Mouse (Mus musculus): ENCODE results near the gene Ace. TPM values are rescaled to one million over a fixed set of nuclear protein-coding genes. Genes with fewer than 3 reads are reported as not detected.

The Ace gene
- polyA plus RNA-seq, 1 experiment: not detected

DNA sequence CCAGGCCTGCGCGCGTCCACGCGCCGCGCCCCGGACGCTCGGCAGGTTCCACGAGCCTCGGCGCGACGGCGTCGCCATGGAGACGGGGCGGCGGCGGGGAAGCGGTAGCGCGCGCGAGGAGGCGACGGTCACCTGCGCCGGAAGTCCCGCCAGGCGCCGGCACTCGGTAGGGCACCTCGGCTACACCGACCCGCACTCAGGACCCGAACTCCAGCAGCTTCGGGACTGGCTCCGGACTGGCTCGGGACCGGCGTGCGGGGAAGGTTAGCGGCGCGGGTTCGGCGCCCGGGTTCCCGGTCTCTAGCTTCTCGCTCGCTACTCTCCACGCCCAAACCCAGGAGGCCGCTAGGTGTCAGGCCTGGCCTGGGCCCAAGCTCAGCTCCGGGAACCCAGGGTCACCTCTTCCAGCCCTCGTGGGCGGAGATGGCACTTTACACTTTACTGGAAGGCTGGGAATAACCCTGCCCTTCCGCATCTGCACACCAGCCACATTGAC lies 23.6 kb upstream of the Ace start:
- Histone ChIP-seq H3K27me3 (ENCODE audit: control insufficient read depth) (peaks cover 34% of the 10 kb centered on the region), H3K4me3 (replicated peaks) (peak overlapping the region; percentile 64)

DNA sequence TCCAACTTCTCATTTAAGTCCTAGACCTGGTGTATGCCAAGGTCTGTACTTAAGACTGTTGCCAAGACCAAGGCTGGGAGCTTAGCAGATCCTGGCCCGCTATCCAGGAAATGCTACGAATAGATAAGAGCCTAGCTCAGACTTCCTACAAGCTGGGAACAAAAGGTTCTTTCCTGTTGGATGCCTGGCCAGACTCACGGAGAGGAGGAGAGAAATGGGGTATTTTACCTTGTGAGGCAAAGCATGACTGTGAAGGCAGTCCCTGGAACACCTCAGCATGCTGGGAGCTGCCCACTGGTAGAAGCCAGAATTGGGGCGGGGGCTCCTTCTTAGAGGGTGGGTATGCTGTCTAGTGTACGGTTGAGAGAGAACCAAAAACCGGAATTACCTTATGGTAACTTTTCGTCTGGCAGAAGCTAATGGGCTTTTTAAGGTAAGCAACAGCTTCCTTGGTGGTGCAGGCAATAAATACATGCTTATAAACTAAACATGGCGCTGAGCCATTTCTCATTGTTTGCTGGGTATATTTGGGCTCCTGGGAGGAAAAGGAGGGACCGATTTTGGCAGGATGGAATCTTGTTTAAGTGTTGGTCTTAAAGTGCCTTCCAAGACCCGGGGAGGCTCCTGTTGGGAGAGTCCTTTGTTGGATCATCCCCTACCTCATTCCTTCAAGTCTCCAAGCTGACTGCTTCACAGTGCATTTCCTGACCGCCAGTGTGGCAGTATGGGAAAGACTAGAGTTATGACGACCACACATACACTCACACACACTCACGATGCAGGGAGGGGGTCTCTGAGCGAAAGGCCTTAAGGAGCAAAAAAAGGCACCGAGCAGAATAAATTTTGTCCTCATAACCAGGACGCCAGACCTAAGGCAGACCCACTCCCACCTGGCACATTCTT lies 22.7 kb upstream of the Ace start:
- Histone ChIP-seq H3K27me3 (ENCODE audit: control insufficient read depth) (peaks cover 34% of the 10 kb centered on the region), H3K4me1 (ENCODE audit: control insufficient read depth) (peaks cover 13% of the 10 kb centered on the region), H3K4me3 (replicated peaks) (no peak overlapping the region), H3K36me3 (ENCODE audit: control insufficient read depth) (no peaks in the 10 kb centered on the region), H3K9me3 (ENCODE audit: control insufficient read depth, low read length) (no peaks in the 10 kb centered on the region)
- no peak for TF ChIP-seq GATA1 (IDR thresholded peaks at IDR 0.05; ENCODE audit: low read length)
- no peak for TF ChIP-seq TAL1 (IDR thresholded peaks at IDR 0.05; ENCODE audit: low read length)

More for the DNA sequence above, 23.6 kb upstream of the Ace start:
- TF ChIP-seq TAL1 (IDR thresholded peaks at IDR 0.05; ENCODE audit: low read length) (no peak), GATA1 (IDR thresholded peaks at IDR 0.05; ENCODE audit: low read length) (no peak)
- peaks cover 13% of the 10 kb centered on the region for H3K4me1 ChIP-seq (ENCODE audit: control insufficient read depth)
- H3K36me3 ChIP-seq (ENCODE audit: control insufficient read depth): no peaks in the 10 kb centered on the region
- no peaks in the 10 kb centered on the region for H3K9me3 ChIP-seq (ENCODE audit: control insufficient read depth, low read length)

DNA sequence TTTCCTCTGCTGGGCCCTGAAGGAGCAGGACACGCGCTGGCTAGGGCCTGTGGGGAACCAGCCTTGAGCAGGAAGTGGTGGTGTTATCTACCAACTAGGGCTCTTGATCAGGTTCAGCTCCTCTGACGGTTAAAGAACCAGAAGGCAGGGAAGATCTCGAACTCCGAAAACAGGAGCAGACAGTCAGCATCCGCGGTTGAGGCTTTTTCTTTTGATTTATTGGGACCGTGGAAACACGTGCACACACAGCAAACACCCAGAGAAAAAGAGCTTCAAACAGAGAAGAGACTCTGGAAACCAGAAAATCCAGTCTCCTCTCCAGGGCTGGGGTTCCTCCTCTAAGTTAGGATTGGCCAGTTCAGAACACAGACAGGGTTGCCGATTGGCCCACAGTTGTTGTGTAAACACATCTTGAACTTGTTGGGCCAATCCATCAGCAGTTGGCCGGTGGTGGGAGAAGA lies 21.0 kb upstream of the Ace start:
- Histone ChIP-seq H3K4me3 (replicated peaks) (no peak overlapping the region), H3K4me1 (ENCODE audit: control insufficient read depth) (peaks cover 13% of the 10 kb centered on the region), H3K36me3 (ENCODE audit: control insufficient read depth) (no peaks in the 10 kb centered on the region), H3K27me3 (ENCODE audit: control insufficient read depth) (peaks cover 34% of the 10 kb centered on the region), H3K9me3 (ENCODE audit: control insufficient read depth, low read length) (no peaks in the 10 kb centered on the region)
- TF ChIP-seq GATA1 (IDR thresholded peaks at IDR 0.05; ENCODE audit: low read length): no peak

DNA sequence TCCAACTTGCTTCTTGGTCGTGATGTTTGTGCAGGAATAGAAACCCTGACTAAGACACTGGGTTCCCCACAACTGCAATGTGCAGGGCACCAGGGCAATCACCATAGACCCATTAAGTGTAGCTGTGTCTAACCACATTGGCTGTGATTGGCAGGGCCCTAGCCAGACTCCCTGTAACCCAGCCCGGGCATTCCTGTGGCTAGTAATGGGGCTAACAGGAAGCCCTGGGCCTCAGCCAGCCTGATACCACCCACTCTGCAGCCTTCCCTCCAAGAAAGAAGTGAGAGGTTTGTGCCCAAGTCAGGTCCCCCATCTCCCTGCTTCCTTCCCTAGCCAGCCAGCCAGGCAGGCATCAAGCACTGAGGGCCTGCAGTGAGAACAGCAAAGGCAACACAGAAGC lies 19.5 kb upstream of the Ace start:
- H3K9me3 ChIP-seq (ENCODE audit: control insufficient read depth, low read length): no peaks in the 10 kb centered on the region
- H3K27me3 ChIP-seq (ENCODE audit: control insufficient read depth): peaks cover 20% of the 10 kb centered on the region
- peaks cover 13% of the 10 kb centered on the region for H3K4me1 ChIP-seq (ENCODE audit: control insufficient read depth)
- no peaks in the 10 kb centered on the region for H3K36me3 ChIP-seq (ENCODE audit: control insufficient read depth)
- no peak overlapping the region for H3K4me3 ChIP-seq (replicated peaks)
- no peak for TF ChIP-seq TAL1 (IDR thresholded peaks at IDR 0.05; ENCODE audit: low read length)
- no peak for TF ChIP-seq GATA1 (IDR thresholded peaks at IDR 0.05; ENCODE audit: low read length)

DNA sequence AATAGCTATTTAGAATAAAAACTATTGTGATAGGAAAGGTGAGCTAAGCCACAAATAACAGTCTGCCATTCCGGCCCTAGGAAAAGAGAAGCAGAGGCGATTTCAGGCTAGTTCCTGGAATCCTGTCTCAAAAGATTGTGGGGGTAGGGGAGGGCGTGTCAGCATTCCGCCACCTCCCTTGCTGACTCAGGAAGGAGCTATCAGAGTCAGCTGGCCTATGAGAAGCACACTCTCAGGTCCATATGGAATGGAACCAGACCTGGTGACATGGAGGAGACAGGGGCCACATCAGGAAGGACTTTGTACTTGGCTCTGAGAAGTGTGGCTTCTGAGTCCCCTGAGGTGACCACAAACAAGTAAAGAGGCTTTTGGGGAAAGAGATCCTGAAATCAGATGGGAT lies 17.2 kb upstream of the Ace start:
- no peaks in the 10 kb centered on the region; the same call in 1 of the 2 replicates for H3K27me3 ChIP-seq (ENCODE audit: control insufficient read depth)
- no peaks in the 10 kb centered on the region; the same call in 1 of the 2 replicates for H3K4me1 ChIP-seq (ENCODE audit: control insufficient read depth)

DNA sequence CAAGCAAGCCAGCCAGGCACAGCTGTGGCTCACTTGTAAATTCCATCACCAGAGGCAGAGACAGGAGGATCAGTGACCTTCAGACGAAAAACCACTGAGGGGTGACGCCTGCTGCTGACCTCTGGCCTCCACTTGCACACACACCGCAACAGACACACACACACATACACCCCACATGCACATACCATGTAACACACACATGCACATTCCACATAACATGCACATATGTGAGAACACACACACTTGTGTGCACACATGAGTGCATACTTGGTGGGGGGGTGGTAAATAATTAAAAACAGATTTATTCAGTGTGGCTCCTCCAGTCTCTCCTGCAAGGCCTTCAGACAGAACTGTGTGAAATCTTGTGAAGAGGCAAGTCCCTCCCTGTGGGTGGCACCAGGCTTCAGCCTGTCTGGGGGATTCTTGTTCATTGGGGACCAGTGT lies 16.1 kb upstream of the Ace start:
- no peaks in the 10 kb centered on the region for H3K36me3 ChIP-seq (ENCODE audit: control insufficient read depth)
- TF ChIP-seq TAL1 (IDR thresholded peaks at IDR 0.05; ENCODE audit: low read length) (no peak), GATA1 (IDR thresholded peaks at IDR 0.05; ENCODE audit: low read length) (no peak)

More for the DNA sequence above, 17.2 kb upstream of the Ace start:
- Histone ChIP-seq H3K36me3 (ENCODE audit: control insufficient read depth) (no peaks in the 10 kb centered on the region), H3K9me3 (ENCODE audit: control insufficient read depth, low read length) (no peaks in the 10 kb centered on the region), H3K4me3 (replicated peaks) (no peak overlapping the region)
- TF ChIP-seq TAL1 (IDR thresholded peaks at IDR 0.05; ENCODE audit: low read length) (no peak), GATA1 (IDR thresholded peaks at IDR 0.05; ENCODE audit: low read length) (no peak)

DNA sequence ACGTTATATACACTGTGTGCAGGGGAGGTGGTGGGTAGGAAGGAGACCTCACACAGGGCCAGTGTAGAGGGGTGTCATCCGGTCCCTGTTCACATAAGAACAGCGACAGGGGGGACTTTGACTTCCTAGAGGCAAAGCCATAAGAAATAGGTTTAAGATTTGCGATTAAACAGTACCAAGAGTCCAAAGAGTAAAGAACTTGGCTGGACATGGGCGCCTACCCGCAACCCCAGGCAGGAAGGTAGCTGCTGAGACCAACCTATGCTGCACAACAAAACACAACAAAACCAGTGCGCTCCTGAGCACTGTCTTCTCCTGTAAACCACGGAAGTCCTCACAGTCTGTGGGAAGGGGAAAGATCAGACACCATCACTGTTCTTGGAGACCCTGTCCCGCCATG lies 15.6 kb upstream of the Ace start:
- H3K27me3 ChIP-seq (ENCODE audit: control insufficient read depth): no peaks in the 10 kb centered on the region; the same call in 1 of the 2 replicates
- H3K4me1 ChIP-seq (ENCODE audit: control insufficient read depth): no peaks in the 10 kb centered on the region
- no peak overlapping the region for H3K4me3 ChIP-seq (replicated peaks)

More for the DNA sequence above, 16.1 kb upstream of the Ace start:
- Histone ChIP-seq H3K9me3 (ENCODE audit: control insufficient read depth, low read length) (no peaks in the 10 kb centered on the region), H3K27me3 (ENCODE audit: control insufficient read depth) (no peaks in the 10 kb centered on the region; the same call in 1 of the 2 replicates), H3K4me1 (ENCODE audit: control insufficient read depth) (no peaks in the 10 kb centered on the region), H3K4me3 (replicated peaks) (no peak overlapping the region)

DNA sequence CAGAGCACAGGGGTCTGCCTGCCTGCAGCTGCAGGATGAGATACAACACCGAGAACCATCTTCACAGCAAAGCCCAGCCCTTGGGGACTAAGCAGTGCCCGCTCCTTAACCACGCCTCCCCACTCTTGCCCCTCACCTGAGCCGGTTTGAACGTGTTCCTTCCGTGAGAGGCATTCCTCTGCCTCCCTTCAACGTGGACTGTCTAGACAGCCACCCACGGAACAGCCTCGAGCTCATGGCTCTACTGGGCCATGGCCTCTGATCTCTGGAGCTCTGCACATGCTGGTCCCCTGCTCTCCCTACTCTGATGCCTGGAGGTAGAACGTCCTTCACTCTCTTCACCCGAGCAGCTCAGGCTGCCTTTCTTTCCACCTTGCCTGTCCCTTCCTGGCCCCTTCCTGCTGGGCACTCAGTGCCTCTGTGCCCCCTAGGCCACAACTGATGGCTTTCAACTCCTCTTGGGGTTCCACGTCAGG lies 14.8 kb upstream of the Ace start, which contains the start of gene Cyb561:
Gene Cyb561 (minus strand): TSS at position 426 of the 476 bp plus-strand sequence.
- H3K27me3 ChIP-seq (ENCODE audit: control insufficient read depth): no peaks in the 10 kb centered on the region; the same call in 1 of the 2 replicates

More for the DNA sequence above, 15.6 kb upstream of the Ace start:
- no peaks in the 10 kb centered on the region for H3K9me3 ChIP-seq (ENCODE audit: control insufficient read depth, low read length)
- H3K36me3 ChIP-seq (ENCODE audit: control insufficient read depth): no peaks in the 10 kb centered on the region
- TF ChIP-seq TAL1 (IDR thresholded peaks at IDR 0.05; ENCODE audit: low read length) (no peak), GATA1 (IDR thresholded peaks at IDR 0.05; ENCODE audit: low read length) (no peak)

DNA sequence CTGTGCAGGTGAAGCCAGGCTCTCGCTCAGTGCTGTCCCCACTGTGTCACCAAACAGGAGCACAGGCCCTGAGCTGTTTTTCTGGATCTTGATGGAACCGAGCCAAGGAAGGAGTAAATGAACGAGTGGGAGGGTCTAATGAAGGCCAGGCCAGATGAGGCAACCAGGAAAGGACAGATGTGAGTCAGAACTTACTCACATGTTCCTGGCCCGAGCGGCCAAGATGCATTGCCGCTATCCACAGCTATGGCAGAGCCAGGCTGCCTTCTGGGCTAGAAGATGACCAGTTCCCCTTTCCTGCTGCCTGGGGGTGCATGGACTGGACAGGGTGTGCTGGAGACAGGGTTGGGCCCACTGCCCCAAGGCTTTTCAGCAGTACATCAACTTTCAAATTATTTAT lies 14.3 kb upstream of the Ace start:
- Histone ChIP-seq H3K9me3 (ENCODE audit: control insufficient read depth, low read length) (no peaks in the 10 kb centered on the region), H3K4me3 (replicated peaks) (no peak overlapping the region), H3K36me3 (ENCODE audit: control insufficient read depth) (no peaks in the 10 kb centered on the region), H3K4me1 (ENCODE audit: control insufficient read depth) (no peaks in the 10 kb centered on the region), H3K27me3 (ENCODE audit: control insufficient read depth) (no peaks in the 10 kb centered on the region; the same call in 1 of the 2 replicates)
- TF ChIP-seq TAL1 (IDR thresholded peaks at IDR 0.05; ENCODE audit: low read length) (no peak), GATA1 (IDR thresholded peaks at IDR 0.05; ENCODE audit: low read length) (no peak)

More for the DNA sequence above, 14.8 kb upstream of the Ace start, which contains the start of gene Cyb561:
- no peak within 1 kb of the TSS for H3K4me3 ChIP-seq (replicated peaks)
- no peaks in the 10 kb centered on the region for H3K4me1 ChIP-seq (ENCODE audit: control insufficient read depth)
- no peaks in the 10 kb centered on the region for H3K36me3 ChIP-seq (ENCODE audit: control insufficient read depth)
- TF ChIP-seq TAL1 (IDR thresholded peaks at IDR 0.05; ENCODE audit: low read length) (no peak), GATA1 (IDR thresholded peaks at IDR 0.05; ENCODE audit: low read length) (no peak)
- no peaks in the 10 kb centered on the region for H3K9me3 ChIP-seq (ENCODE audit: control insufficient read depth, low read length)
